Mouse (Mus musculus) cortical plate, adult 2 months (tissue): ENCODE results near the gene Clec2g.

ENCODE experiments used
- CTCF ChIP-seq: fragments of 200-500 bp; IDR thresholded peaks from 2 replicates; pipeline ENCODE4 v1.5.1; 2011; ENCODE audit warnings: mild to moderate bottlenecking, control low read depth, low read length; ENCODE audit not compliant: insufficient read depth; ENCODE audit errors: extremely low read depth
- POLR2A ChIP-seq: fragments of 200-500 bp; IDR thresholded peaks from 2 replicates; pipeline ENCODE4 v1.6.1; 2011; ENCODE audit warnings: mild to moderate bottlenecking, low read length, control low read depth; ENCODE audit not compliant: insufficient read depth; ENCODE audit errors: extremely low read depth

DNA sequence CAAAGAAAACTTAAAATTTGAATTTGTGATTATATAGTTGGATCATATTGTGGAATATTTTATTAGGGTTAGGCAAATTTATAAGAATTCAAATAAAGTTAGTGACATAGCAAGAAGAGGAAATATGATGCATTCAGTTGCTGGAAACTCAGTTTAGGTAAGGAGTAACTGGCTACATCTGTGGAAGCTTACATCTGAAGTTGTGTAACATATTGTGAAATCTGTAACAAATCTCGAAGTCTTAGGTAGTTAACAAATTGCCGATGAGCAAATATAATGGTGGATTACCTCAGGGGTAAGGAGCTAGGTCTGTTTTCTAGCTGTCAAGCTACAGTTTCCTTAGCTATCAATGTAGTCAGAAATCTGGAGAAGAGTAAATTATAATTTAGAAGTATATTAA is 16.9 kb upstream of the Clec2g start:
- TF ChIP-seq CTCF (no peak), POLR2A (no peak)
